Mouse (Mus musculus) ES-Bruce4 (cell line): ENCODE measurements around the gene Numbl.

Source experiments
- CTCF ChIP-seq: IDR thresholded peaks from one replicate; pipeline ENCODE4 v1.8.1; 2011; ENCODE audit warnings: low read depth, low read length
- EP300 ChIP-seq: IDR thresholded peaks from 2 replicates; pipeline ENCODE4 v1.6.1; 2011; ENCODE audit warnings: low read depth, low read length; ENCODE audit not compliant: insufficient read depth
- POLR2A ChIP-seq: IDR thresholded peaks from one replicate; pipeline ENCODE4 v1.8.1; 2011; ENCODE audit warnings: low read length; ENCODE audit not compliant: insufficient read depth

DNA sequence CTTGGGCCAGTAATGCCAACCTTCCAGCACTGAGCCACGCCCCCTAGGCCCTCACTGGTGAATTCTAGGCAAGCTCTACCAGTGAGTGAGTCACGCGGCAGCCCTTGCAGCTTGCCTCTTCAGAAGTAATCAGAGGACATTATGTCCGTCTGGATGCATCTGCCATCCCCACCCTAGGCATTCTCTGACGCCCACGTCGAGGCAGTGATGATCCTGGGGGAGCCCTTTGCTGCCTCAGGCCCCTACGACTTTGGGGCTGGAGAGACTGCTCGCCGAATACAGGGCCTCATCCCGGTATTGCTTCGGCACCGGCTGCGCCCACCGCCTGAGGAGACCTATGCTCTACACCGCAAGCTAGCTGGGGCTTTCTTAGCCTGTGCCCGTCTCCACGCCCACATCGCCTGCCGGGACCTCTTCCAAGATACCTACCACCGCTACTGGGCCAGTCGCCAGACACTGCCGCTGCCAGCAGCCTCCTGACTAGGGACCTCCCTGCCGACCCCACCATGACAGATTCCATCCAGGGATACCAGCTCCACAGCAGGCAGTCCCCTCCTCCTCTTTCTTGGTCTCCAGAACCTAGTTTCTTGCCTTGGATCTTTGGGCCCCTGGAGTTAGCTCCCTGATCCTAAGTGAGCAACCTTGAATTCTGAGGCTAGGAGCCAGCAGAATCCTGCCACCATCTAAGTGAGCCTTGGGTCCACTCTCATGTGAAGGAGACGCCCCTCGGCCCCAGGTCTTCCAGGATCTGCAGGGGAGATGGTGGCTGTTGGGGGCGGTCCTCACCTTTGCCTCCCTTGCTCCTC is 984 bp upstream of the Numbl start:
- no peak for TF ChIP-seq EP300
- TF ChIP-seq POLR2A = no peak
- no peak for TF ChIP-seq CTCF
